Mouse (Mus musculus): ENCODE measurements around the gene Krt33a. TPM values are rescaled to one million over a fixed set of nuclear protein-coding genes. Genes with fewer than 3 reads are reported as not detected.

Gene Krt33a
- polyA plus RNA-seq, 1 experiment: 0.02 TPM

GRCm38 (mm10) chr11:99994384-99994661, 21.7 kb downstream of the Krt33a start:
- TF ChIP-seq USF1 (IDR thresholded peaks at IDR 0.05; ENCODE audit: low read depth) (no peak), MYOD1 (IDR thresholded peaks at IDR 0.05; ENCODE audit: control insufficient read depth, insufficient read length, low read depth) (no peak), FOSL1 (IDR thresholded peaks at IDR 0.05; ENCODE audit: insufficient read depth, low read length, poor library complexity, severe bottlenecking) (no peak), CTCF (IDR thresholded peaks at IDR 0.05; ENCODE audit: control insufficient read depth, insufficient read depth, insufficient read length) (no peak), MAX (IDR thresholded peaks at IDR 0.05) (no peak), CEBPB (IDR thresholded peaks at IDR 0.05; ENCODE audit: low read depth) (no peak), MYOG (IDR thresholded peaks at IDR 0.05; ENCODE audit: control insufficient read depth, extremely low read depth, insufficient read length) (no peak)
- Histone ChIP-seq H3ac (ENCODE audit: control insufficient read depth, insufficient read length, low read depth) (no peak overlapping the region), H3K27me3 (ENCODE audit: control insufficient read depth, insufficient read depth, insufficient read length) (peaks cover 23% of the 10 kb centered on the region), H3K79me2 (ENCODE audit: control insufficient read depth, insufficient read depth) (no peaks in the 10 kb centered on the region), H3K79me3 (ENCODE audit: low read depth) (no peaks in the 10 kb centered on the region), H3K4me3 (ENCODE audit: insufficient read depth, poor library complexity, severe bottlenecking) (no peak overlapping the region), H3K36me3 (ENCODE audit: control insufficient read depth, insufficient read depth) (no peaks in the 10 kb centered on the region)

GRCm38 (mm10) chr11:99993620-99994383, 22.2 kb downstream of the Krt33a start, which contains the start of gene Krtap17-1:
Gene Krtap17-1 (minus strand): TSS chr11:99993994.
- Histone ChIP-seq H3K36me3 (ENCODE audit: control insufficient read depth, insufficient read depth) (no peaks in the 10 kb centered on the region), H3K79me2 (ENCODE audit: control insufficient read depth, insufficient read depth) (no peaks in the 10 kb centered on the region), H3K4me3 (ENCODE audit: insufficient read depth, poor library complexity, severe bottlenecking) (no peak within 1 kb of the TSS), H3K27me3 (ENCODE audit: control insufficient read depth, insufficient read depth, insufficient read length) (peaks cover 23% of the 10 kb centered on the region), H3K79me3 (ENCODE audit: low read depth) (no peaks in the 10 kb centered on the region), H3ac (ENCODE audit: control insufficient read depth, insufficient read length, low read depth) (no peak within 1 kb of the TSS)
- TF ChIP-seq FOSL1 (IDR thresholded peaks at IDR 0.05; ENCODE audit: insufficient read depth, low read length, poor library complexity, severe bottlenecking) (no peak), CTCF (IDR thresholded peaks at IDR 0.05; ENCODE audit: control insufficient read depth, insufficient read depth, insufficient read length) (no peak), MAX (IDR thresholded peaks at IDR 0.05) (no peak), MYOG (IDR thresholded peaks at IDR 0.05; ENCODE audit: control insufficient read depth, extremely low read depth, insufficient read length) (no peak), CEBPB (IDR thresholded peaks at IDR 0.05; ENCODE audit: low read depth) (no peak), MYOD1 (IDR thresholded peaks at IDR 0.05; ENCODE audit: control insufficient read depth, insufficient read length, low read depth) (no peak), USF1 (IDR thresholded peaks at IDR 0.05; ENCODE audit: low read depth) (no peak)

DNA sequence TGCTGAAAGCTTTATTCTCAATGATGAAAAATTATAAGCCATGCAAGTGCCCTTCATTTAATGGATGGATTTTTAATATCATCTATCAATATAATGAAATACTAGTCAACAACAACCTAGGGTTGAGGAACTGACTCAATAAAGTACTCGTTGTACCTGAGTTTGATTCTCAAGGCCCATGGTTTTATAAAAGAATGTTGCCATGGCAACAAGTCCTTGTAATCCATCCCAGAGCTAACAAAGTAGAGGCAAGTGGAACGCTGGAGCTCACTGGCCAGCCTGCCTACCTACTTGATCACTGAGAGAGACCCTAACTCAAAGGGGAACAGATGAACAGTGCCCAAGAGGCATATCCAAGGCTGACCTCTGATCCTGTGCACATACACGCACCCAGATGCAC, 25.4 kb downstream of the Krt33a start:
- TF ChIP-seq MAX (IDR thresholded peaks at IDR 0.05) (no peak), USF1 (IDR thresholded peaks at IDR 0.05; ENCODE audit: low read depth) (no peak), FOSL1 (IDR thresholded peaks at IDR 0.05; ENCODE audit: insufficient read depth, low read length, poor library complexity, severe bottlenecking) (no peak), CEBPB (IDR thresholded peaks at IDR 0.05; ENCODE audit: low read depth) (no peak), MYOG (IDR thresholded peaks at IDR 0.05; ENCODE audit: control insufficient read depth, extremely low read depth, insufficient read length) (no peak), MYOD1 (IDR thresholded peaks at IDR 0.05; ENCODE audit: control insufficient read depth, insufficient read length, low read depth) (no peak), CTCF (IDR thresholded peaks at IDR 0.05; ENCODE audit: control insufficient read depth, insufficient read depth, insufficient read length) (no peak)

DNA sequence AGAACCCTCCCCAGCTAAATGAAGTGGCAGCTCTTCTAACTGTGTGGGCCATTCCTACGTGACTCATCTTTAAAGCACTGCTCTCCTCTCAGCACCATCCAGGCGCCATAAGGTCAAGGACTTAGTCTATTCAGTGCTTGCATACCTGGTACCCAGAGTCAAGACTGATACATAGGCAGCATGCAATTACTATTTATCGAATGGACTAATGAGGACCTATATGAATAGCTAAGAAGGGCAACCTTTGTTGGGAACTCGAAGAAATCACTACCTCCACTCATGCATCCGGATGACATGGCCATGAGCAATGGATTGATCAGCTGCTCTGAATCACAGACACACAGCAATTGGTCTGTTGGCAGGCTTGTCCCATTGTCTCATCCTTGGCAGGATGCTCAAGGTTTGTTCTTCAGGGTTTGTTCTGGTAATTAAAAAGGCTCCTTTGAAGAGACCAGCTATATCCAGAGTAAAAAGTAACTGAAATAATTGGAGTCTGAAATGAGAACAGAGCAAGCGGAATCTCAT, 26.1 kb downstream of the Krt33a start:
- Histone ChIP-seq H3K36me3 (ENCODE audit: control insufficient read depth, insufficient read depth) (no peaks in the 10 kb centered on the region), H3K4me3 (ENCODE audit: insufficient read depth, poor library complexity, severe bottlenecking) (no peak overlapping the region), H3K27me3 (ENCODE audit: control insufficient read depth, insufficient read depth, insufficient read length) (peaks cover 28% of the 10 kb centered on the region), H3K79me3 (ENCODE audit: low read depth) (no peaks in the 10 kb centered on the region), H3K79me2 (ENCODE audit: control insufficient read depth, insufficient read depth) (no peaks in the 10 kb centered on the region), H3ac (ENCODE audit: control insufficient read depth, insufficient read length, low read depth) (no peak overlapping the region)
- TF ChIP-seq MYOG (IDR thresholded peaks at IDR 0.05; ENCODE audit: control insufficient read depth, extremely low read depth, insufficient read length) (no peak), FOSL1 (IDR thresholded peaks at IDR 0.05; ENCODE audit: insufficient read depth, low read length, poor library complexity, severe bottlenecking) (no peak), MYOD1 (IDR thresholded peaks at IDR 0.05; ENCODE audit: control insufficient read depth, insufficient read length, low read depth) (peak; percentile 49)

More for the DNA sequence above, 25.4 kb downstream of the Krt33a start:
- Histone ChIP-seq H3K4me3 (ENCODE audit: insufficient read depth, poor library complexity, severe bottlenecking) (no peak overlapping the region), H3K79me2 (ENCODE audit: control insufficient read depth, insufficient read depth) (no peaks in the 10 kb centered on the region), H3ac (ENCODE audit: control insufficient read depth, insufficient read length, low read depth) (no peak overlapping the region), H3K79me3 (ENCODE audit: low read depth) (no peaks in the 10 kb centered on the region), H3K36me3 (ENCODE audit: control insufficient read depth, insufficient read depth) (no peaks in the 10 kb centered on the region), H3K27me3 (ENCODE audit: control insufficient read depth, insufficient read depth, insufficient read length) (peaks cover 26% of the 10 kb centered on the region)

- Histone ChIP-seq H3K79me2 (ENCODE audit: control insufficient read depth, insufficient read depth) (no peaks in the 10 kb centered on the region), H3K4me3 (ENCODE audit: insufficient read depth, poor library complexity, severe bottlenecking) (no peak overlapping the region), H3K36me3 (ENCODE audit: control insufficient read depth, insufficient read depth) (no peaks in the 10 kb centered on the region), H3K79me3 (ENCODE audit: low read depth) (no peaks in the 10 kb centered on the region), H3ac (ENCODE audit: control insufficient read depth, insufficient read length, low read depth) (no peak overlapping the region), H3K27me3 (ENCODE audit: control insufficient read depth, insufficient read depth, insufficient read length) (peaks cover 29% of the 10 kb centered on the region)
- TF ChIP-seq FOSL1 (IDR thresholded peaks at IDR 0.05; ENCODE audit: insufficient read depth, low read length, poor library complexity, severe bottlenecking): no peak
- TF ChIP-seq MAX (IDR thresholded peaks at IDR 0.05): no peak
- no peak for TF ChIP-seq CTCF (IDR thresholded peaks at IDR 0.05; ENCODE audit: control insufficient read depth, insufficient read depth, insufficient read length)
- no peak for TF ChIP-seq USF1 (IDR thresholded peaks at IDR 0.05; ENCODE audit: low read depth)
- TF ChIP-seq MYOG (IDR thresholded peaks at IDR 0.05; ENCODE audit: control insufficient read depth, extremely low read depth, insufficient read length): no peak
- no peak for TF ChIP-seq CEBPB (IDR thresholded peaks at IDR 0.05; ENCODE audit: low read depth)
- no peak for TF ChIP-seq MYOD1 (IDR thresholded peaks at IDR 0.05; ENCODE audit: control insufficient read depth, insufficient read length, low read depth)
Observed at GRCm38 (mm10) chr11:99988530-99988929, 27.5 kb downstream of the Krt33a start.
